Mouse (Mus musculus): ENCODE results near the gene Ddx11. TPM values are rescaled to one million over a fixed set of nuclear protein-coding genes. Genes with fewer than 3 reads are reported as not detected.
A peak's percentile ranks its signal among the peaks of the same experiment; 100 is the strongest.

The Ddx11 gene
- polyA plus RNA-seq, 1 experiment from 2014 or later: 4.9 TPM

- Histone ChIP-seq H3K27ac (peak within 1 kb of the TSS; percentile 62), H3K36me3 (ENCODE audit: inconsistent target) (no peaks in the 10 kb centered on the region), H3K4me3 (ENCODE audit: inconsistent target) (peak within 1 kb of the TSS; percentile 81), H3K79me2 (ENCODE audit: inconsistent target) (peaks cover 44% of the 10 kb centered on the region)
- under 1% methylated on average over 49 of the region's 67 CpGs for WGBS (ENCODE audit: missing documents)
Observed at GRCm38 (mm10) chr17:66101380-66102330, 21.7 kb upstream of the Ddx11 start, which contains the start of gene Ndufv2. Gene Ndufv2, minus strand, starts transcription at chr17:66101559.

GRCm38 (mm10) chr17:66104076-66104475 is 19.2 kb upstream of the Ddx11 start:
- Histone ChIP-seq H3K27ac (no peak overlapping the region), H3K36me3 (ENCODE audit: inconsistent target) (no peaks in the 10 kb centered on the region)
- 95% methylated on average over 7 of the region's 7 CpGs for WGBS (ENCODE audit: missing documents)

GRCm38 (mm10) chr17:66106601-66107267 is 16.6 kb upstream of the Ddx11 start:
- Histone ChIP-seq H3K4me3 (ENCODE audit: inconsistent target) (no peak overlapping the region), H3K36me3 (ENCODE audit: inconsistent target) (no peaks in the 10 kb centered on the region), H3K79me2 (ENCODE audit: inconsistent target) (peaks cover 1% of the 10 kb centered on the region; the same call in 1 of the 2 replicates), H3K27ac (no peak overlapping the region)
- WGBS (ENCODE audit: missing documents): 41% methylated on average over 7 of the region's 10 CpGs

More at GRCm38 (mm10) chr17:66104076-66104475, 19.2 kb upstream of the Ddx11 start:
- H3K79me2 ChIP-seq (ENCODE audit: inconsistent target): peaks cover 19% of the 10 kb centered on the region
- no peak overlapping the region for H3K4me3 ChIP-seq (ENCODE audit: inconsistent target)

DNA sequence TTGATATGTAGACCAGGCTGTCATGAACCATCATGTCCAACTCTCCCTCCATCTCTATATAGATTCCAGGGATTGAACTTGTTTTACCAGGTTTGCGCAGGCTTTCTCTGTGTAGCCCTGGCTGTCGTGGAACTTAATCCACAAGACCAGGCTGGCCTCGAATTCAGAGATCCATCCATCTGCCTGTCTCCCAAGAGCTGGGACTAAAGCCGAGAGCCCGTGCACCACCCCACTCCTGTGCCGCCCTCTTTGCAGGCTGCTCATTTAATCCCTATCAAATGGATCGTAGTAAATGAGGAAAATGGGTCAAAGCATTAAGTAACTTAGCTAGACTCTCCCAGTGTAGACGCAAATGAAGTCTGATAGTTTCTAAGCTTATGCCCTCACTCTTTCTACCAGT is 15.9 kb upstream of the Ddx11 start:
- WGBS (ENCODE audit: missing documents): 79% methylated on average over 8 of the region's 8 CpGs
- Histone ChIP-seq H3K36me3 (ENCODE audit: inconsistent target) (no peaks in the 10 kb centered on the region), H3K27ac (no peak overlapping the region), H3K79me2 (ENCODE audit: inconsistent target) (peaks cover 8% of the 10 kb centered on the region), H3K4me3 (ENCODE audit: inconsistent target) (no peak overlapping the region)

DNA sequence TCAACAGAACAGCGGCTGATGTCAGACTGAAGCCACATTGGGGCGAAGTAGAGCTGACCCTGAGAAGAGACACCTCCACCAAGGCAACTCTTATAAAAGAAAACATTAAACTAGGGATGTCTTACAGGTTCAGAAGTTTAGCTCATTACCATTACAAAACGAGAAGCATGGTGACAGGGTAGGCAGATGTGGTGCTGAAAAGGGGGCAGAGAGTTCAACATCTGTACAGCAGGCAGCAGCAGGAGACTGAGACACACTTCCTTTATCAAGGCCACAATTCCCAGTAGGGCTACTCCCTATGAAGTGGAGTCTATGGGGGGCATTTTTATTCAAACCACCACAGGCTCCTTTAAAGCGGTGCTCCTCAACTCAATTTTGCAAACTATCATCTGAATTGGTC is 15.1 kb upstream of the Ddx11 start:
- no peaks in the 10 kb centered on the region for H3K36me3 ChIP-seq (ENCODE audit: inconsistent target)
- H3K4me3 ChIP-seq (ENCODE audit: inconsistent target): no peak overlapping the region
- 69% methylated on average over 4 of the region's 4 CpGs for WGBS (ENCODE audit: missing documents)
- H3K27ac ChIP-seq: no peak overlapping the region
- peaks cover 16% of the 10 kb centered on the region for H3K79me2 ChIP-seq (ENCODE audit: inconsistent target)

- Histone ChIP-seq H3K4me3 (ENCODE audit: inconsistent target) (peak overlapping the region; percentile 56), H3K36me3 (ENCODE audit: inconsistent target) (peaks cover 24% of the 10 kb centered on the region), H3K79me2 (ENCODE audit: inconsistent target) (peaks cover 26% of the 10 kb centered on the region), H3K27ac (peak overlapping the region; percentile 59)
- WGBS (ENCODE audit: missing documents): 13% methylated on average over 6 of the region's 6 CpGs
Observed at GRCm38 (mm10) chr17:66110746-66111145, 12.6 kb upstream of the Ddx11 start.

DNA sequence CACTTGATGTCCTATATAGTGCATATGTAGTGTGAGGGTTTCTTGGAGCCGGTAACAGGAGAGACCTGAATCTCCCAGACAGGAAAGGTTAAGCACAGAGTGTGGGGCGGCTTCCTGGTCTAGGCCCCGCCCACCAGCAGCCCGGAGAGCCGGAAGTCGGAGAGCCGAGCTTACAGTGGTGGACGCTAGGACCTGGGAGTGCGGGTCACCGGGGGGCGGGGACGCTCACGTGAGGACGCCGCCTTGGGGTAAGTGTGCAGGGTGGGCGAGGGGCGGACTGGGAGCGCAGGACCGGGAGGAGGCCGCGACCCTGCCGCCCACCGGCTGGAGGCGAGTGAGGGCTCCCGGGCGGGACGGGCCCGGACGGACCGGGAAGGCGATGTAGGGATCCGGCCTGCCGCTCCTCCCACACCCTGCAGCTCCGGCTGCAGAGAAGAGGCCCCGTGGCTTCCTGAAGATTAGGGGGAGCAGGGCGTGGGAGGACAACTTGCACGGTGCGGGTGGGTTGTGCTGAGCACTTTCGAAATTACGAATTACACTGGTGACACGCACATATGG is 11.8 kb upstream of the Ddx11 start, which contains the start of gene Washc1:
Gene Washc1 (plus strand): TSS at position 144 of the 558 bp plus-strand sequence.
- WGBS (ENCODE audit: missing documents): under 1% methylated on average over 33 of the region's 41 CpGs
- Histone ChIP-seq H3K27ac (peak within 1 kb of the TSS; percentile 59), H3K4me3 (ENCODE audit: inconsistent target) (peak within 1 kb of the TSS; percentile 61), H3K79me2 (ENCODE audit: inconsistent target) (peaks cover 26% of the 10 kb centered on the region), H3K36me3 (ENCODE audit: inconsistent target) (peaks cover 31% of the 10 kb centered on the region)

DNA sequence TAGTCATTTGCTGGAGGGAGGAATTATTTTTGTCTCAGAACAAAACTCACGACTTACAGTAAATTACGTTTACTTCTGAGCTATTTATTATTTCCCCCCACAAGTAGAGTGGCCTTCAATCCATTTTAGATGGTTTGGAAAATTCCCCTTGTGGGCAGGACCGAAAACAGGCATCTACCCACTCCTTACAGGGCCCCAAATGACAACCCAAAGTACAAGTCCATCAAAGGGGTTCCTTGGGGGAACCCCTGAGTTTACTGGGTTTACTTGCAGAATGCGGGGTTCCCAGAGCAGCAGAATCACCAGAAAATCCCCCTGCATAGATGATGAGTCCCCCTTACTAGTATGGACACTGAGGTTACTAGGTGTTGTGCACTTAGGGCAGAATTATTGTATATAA is 11.2 kb upstream of the Ddx11 start:
- WGBS (ENCODE audit: missing documents): 6% methylated on average over 4 of the region's 4 CpGs

GRCm38 (mm10) chr17:66118991-66119390 is 4.3 kb upstream of the Ddx11 start:
- Histone ChIP-seq H3K4me3 (ENCODE audit: inconsistent target) (no peak overlapping the region), H3K36me3 (ENCODE audit: inconsistent target) (peaks cover 59% of the 10 kb centered on the region), H3K27ac (no peak overlapping the region), H3K79me2 (ENCODE audit: inconsistent target) (peaks cover 3% of the 10 kb centered on the region; the same call in 1 of the 2 replicates)
- 83% methylated on average over 8 of the region's 8 CpGs for WGBS (ENCODE audit: missing documents)

More for the DNA sequence above, 11.2 kb upstream of the Ddx11 start:
- Histone ChIP-seq H3K4me3 (ENCODE audit: inconsistent target) (peak overlapping the region; percentile 61), H3K27ac (peak overlapping the region; percentile 58), H3K79me2 (ENCODE audit: inconsistent target) (peaks cover 26% of the 10 kb centered on the region), H3K36me3 (ENCODE audit: inconsistent target) (peaks cover 38% of the 10 kb centered on the region)

DNA sequence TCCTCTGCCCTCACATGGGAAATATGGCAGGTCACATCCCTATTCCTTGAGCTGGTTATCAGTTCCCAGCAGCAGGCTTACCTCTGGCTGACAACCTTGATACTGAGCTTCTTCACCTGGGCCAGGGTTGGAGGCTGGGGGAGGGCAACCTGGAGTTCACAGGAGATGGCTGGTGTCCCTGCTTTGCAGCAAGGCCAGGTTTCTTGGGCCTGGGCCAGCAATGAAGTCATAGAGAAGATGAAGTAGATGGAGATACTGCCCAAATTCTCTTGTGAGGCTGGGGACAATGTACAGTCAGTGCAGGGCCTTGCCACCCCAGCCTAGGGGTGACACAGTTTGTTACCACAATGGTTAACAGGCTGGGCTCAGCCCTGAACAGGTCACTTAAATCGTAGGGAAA is 2.6 kb upstream of the Ddx11 start:
- H3K27ac ChIP-seq: no peak overlapping the region
- peaks cover 17% of the 10 kb centered on the region for H3K79me2 ChIP-seq (ENCODE audit: inconsistent target)
- H3K36me3 ChIP-seq (ENCODE audit: inconsistent target): peaks cover 42% of the 10 kb centered on the region
- 83% methylated on average over 1 of the region's 1 CpGs for WGBS (ENCODE audit: missing documents)
- no peak overlapping the region for H3K4me3 ChIP-seq (ENCODE audit: inconsistent target)

DNA sequence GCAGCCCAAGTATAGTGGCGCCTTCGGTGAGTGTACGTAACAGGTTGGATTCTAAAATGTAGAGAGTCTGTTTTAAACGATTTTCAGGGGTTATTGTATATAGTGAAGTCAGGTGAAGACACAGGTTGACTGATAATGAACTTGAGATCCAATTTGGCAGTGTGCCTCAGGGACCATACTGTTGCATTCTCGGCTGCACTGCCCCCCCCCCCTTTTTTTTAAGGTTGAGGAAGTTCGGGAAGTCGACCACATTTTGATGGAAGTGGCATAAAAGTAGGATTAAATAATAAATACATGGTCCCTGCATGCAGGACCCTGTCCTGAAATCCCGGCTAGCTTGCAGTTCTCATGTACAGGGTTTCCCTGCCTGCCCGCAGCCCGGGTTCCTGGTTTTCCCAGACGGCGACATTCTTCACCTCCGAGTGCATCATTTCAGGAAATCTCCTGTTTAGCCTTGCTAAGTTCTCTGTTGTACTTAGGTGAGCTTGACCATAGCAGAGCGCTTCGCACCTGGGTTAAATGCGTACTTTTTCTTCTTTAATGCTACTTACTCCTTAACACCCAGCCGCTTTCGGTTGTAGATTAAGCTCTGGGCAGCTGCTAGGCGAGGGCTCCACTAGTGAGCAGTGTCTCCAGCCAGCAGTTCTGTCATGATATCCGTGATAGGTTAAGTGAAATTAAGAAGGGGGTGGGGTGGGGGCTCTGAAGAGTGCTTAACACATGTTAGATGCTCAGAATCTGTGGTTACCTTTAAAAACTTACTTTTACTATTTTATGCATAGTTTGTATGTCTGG is 693 bp downstream of the Ddx11 start:
- 7% methylated on average over 16 of the region's 20 CpGs for WGBS (ENCODE audit: missing documents)
- H3K79me2 ChIP-seq (ENCODE audit: inconsistent target): peaks cover 17% of the 10 kb centered on the region
- H3K27ac ChIP-seq: peak overlapping the region; percentile 25
- H3K4me3 ChIP-seq (ENCODE audit: inconsistent target): peak overlapping the region; percentile 71
- peaks cover 9% of the 10 kb centered on the region for H3K36me3 ChIP-seq (ENCODE audit: inconsistent target)

DNA sequence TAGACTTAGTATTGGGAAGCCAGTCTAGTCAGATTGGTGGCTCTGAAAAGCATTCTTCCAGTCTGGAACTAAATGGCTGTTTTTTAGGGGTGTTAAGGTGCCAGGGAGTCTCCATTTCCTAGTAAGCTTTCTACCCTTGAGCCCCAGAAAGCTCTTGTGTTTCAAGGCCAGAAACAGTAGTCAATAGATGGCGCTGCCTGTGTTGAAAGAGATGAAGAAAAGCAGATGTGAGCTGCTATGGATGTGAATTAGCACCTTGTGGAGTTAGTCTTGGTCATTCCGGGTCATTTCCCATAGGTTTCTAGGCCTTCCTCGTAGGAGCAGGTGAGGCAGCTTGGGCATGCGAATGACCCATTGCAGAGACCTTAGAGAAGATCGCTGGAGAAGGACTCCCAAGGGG is 1.9 kb downstream of the Ddx11 start:
- 83% methylated on average over 5 of the region's 5 CpGs for WGBS (ENCODE audit: missing documents)
- Histone ChIP-seq H3K79me2 (ENCODE audit: inconsistent target) (peaks cover 17% of the 10 kb centered on the region), H3K27ac (no peak overlapping the region), H3K4me3 (ENCODE audit: inconsistent target) (no peak overlapping the region), H3K36me3 (ENCODE audit: inconsistent target) (no peaks in the 10 kb centered on the region)

GRCm38 (mm10) chr17:66130371-66130770 is 7.1 kb downstream of the Ddx11 start:
- Histone ChIP-seq H3K36me3 (ENCODE audit: inconsistent target) (peaks cover 10% of the 10 kb centered on the region; the same call in 1 of the 2 replicates), H3K79me2 (ENCODE audit: inconsistent target) (peaks cover 2% of the 10 kb centered on the region; the same call in 1 of the 2 replicates), H3K27ac (no peak overlapping the region), H3K4me3 (ENCODE audit: inconsistent target) (no peak overlapping the region)
- 96% methylated on average over 9 of the region's 9 CpGs for WGBS (ENCODE audit: missing documents)

- no peak overlapping the region for H3K27ac ChIP-seq
- no peaks in the 10 kb centered on the region for H3K79me2 ChIP-seq (ENCODE audit: inconsistent target)
- H3K36me3 ChIP-seq (ENCODE audit: inconsistent target): peaks cover 16% of the 10 kb centered on the region; the same call in 1 of the 2 replicates
- 97% methylated on average over 4 of the region's 4 CpGs for WGBS (ENCODE audit: missing documents)
- no peak overlapping the region for H3K4me3 ChIP-seq (ENCODE audit: inconsistent target)
Observed at GRCm38 (mm10) chr17:66131212-66131611, 7.9 kb downstream of the Ddx11 start.

All from macrophage (primary cell).